Mouse (Mus musculus): ENCODE results near the gene Igsf21.

- TF ChIP-seq POLR2A (IDR thresholded peaks at IDR 0.05; ENCODE audit: extremely low read depth, insufficient read depth, low read length) (no peak), CTCF (IDR thresholded peaks at IDR 0.05; ENCODE audit: extremely low read depth, insufficient read depth, low read length) (no peak)
Observed at GRCm38 (mm10) chr4:140215205-140215604, 31.4 kb downstream of the Igsf21 start.

Data from cortical plate, adult 2 months (tissue).